Mouse (Mus musculus): ENCODE results near the gene Tcf15.

Tcf15 gene

GRCm38 (mm10) chr2:152128597-152128996 is 14.8 kb upstream of the Tcf15 start:
- DNase-seq: no peak

- no peak for DNase-seq
Observed at GRCm38 (mm10) chr2:152129778-152130177, 13.6 kb upstream of the Tcf15 start.

DNA sequence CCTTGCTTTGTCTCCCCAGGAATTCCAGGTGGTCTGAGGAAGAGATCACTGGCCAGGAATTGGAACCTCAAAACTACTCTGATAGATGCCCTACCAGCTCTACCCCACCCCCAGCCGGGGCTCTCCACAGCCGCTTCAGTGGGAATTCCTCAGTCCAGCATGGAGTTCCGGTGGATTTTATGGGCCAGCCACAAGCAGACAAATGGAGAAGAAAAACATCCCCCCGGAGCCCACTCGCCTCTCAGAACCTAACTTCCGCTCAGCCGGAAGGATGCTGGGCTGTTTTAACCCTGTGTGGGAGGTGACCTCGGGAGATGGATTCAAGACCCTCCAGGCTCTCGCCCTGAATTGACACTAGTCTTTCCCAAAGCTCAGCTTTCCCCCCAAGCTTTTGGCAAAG is 11.3 kb upstream of the Tcf15 start:
- no peak for DNase-seq

DNA sequence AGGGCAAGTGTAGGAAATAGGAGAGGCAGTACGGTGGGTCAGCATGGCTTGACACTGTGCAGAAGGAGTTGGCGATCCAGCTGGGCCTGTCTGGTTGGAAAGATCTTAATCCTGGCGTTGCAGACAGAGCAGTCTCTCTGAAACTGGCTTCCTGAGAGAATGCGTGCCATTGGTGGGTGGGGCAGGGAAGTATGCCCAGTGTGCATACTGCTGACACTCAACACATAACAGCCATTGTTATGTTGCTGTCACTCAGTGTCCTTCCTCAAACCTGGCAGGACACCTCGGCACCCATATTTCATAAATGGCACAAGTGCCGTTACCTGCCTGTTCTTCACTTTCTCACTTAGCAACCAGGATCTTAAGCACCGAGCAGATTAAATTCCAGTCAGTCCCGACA is 10.7 kb upstream of the Tcf15 start:
- no peak for DNase-seq

GRCm38 (mm10) chr2:152139191-152139987 is 4.0 kb upstream of the Tcf15 start:
- DNase-seq: no peak

GRCm38 (mm10) chr2:152140941-152141340 is 2.4 kb upstream of the Tcf15 start:
- no peak for DNase-seq

- DNase-seq: no peak
Observed at GRCm38 (mm10) chr2:152141491-152141890, 1.9 kb upstream of the Tcf15 start.

GRCm38 (mm10) chr2:152142046-152142445 is 1.3 kb upstream of the Tcf15 start:
- no peak for DNase-seq

- no peak for DNase-seq
Observed at GRCm38 (mm10) chr2:152142571-152142970, 790 bp upstream of the Tcf15 start.

DNA sequence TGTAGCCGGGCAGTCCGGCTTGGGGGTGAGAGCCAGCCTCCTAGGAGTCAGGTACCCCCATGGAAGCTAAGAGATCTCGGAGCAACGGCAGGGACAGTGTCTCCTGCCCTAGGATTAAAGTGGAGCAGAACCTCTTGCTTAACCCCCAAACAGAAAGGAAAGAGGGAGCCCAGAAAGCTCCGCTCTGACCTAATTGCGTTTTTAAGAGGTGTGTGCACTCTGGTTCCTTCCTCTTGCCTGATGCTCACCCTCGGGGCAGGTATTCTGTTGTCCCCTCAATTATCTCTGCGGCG is 743 bp downstream of the Tcf15 start:
- DNase-seq: no peak

DNA sequence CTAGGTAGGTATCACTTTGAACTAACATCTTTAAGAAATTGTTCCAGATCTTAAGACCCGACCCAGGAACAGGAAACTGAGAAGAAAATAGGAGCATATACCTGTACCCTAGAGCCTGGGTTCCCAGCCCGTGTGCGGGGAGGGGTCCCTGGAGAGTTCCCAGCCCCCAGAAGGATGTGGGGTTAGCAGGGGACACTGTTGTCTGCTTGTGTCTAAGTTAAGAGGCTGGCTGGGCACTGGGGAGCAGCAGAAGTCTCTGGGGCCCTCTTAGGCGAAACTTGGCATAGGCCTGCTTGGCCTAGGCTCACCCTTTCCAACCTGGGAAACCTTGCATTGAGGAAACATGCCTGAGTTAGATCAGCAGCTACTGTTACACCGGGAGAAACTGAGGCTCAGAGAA is 1.1 kb downstream of the Tcf15 start:
- no peak for DNase-seq

DNA sequence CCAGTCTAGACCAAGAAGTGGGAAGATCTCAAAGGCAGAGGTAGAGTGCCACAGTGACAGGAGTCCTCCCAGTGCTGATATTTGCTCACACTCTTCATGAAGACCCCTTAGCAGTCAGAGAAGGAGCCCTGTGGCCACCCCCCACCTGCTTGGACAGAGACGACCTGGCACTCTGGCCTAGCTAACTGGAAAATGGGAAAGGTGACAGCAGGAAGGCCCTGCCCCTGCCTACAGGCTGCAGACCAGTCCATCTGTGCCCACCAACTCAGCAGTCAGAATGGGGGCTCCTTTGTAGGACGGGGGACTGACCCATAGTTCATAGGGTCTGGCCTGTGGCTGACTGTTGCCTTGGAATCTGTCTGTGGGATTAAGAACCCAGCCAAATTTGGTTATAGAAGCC is 2.4 kb downstream of the Tcf15 start:
- no peak for DNase-seq

GRCm38 (mm10) chr2:152147079-152147478 is 3.7 kb downstream of the Tcf15 start:
- DNase-seq: no peak

GRCm38 (mm10) chr2:152148675-152149074 is 5.3 kb downstream of the Tcf15 start:
- DNase-seq: no peak

GRCm38 (mm10) chr2:152149891-152150290 is 6.5 kb downstream of the Tcf15 start:
- DNase-seq: no peak

GRCm38 (mm10) chr2:152150373-152150772 is 7.0 kb downstream of the Tcf15 start:
- DNase-seq: no peak

- no peak for DNase-seq
Observed at GRCm38 (mm10) chr2:152153361-152153760, 10.0 kb downstream of the Tcf15 start.

DNA sequence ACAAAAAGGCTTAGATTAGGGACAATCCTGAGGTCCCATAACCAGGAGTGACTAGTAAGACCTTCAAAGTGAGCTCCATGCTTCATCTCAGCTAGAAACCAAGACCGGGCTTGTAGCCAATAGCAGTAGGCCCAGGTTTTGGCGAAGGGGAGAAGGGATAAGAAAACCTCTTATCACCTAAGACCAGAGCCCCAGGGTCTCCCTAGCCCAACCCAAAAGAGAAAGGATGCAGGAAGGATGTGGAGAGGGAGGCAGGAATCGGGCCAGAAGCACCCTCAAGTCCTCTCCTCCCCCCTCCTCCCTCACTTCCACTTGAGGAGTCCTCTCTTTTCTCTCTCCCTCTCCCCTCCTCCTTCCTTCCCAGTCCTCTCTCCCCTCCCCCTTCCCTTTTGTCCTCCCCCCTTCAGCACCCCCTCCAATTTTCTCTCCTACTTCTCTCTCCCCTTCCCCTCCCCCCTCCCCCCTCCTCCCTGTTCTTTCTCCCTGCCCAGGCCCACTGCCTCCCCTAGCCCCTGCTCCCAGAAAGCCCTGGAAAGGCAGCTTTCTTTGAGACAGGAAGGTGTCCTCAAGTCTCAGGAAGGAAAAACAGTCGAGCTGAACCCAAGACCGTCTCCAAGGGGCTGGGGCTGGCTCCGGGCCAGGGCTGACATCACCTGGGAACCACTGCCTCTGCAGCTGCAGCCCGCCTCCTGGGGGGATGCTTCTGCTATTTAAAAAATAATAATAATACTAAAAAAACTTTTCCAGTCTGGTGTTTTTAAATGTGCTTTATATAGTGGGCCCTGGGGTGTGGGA is 12.2 kb downstream of the Tcf15 start:
- DNase-seq: no peak

- DNase-seq: no peak
Observed at GRCm38 (mm10) chr2:152156471-152156870, 13.1 kb downstream of the Tcf15 start.

- no peak for DNase-seq
Observed at GRCm38 (mm10) chr2:152159487-152159886, 16.1 kb downstream of the Tcf15 start.

GRCm38 (mm10) chr2:152166257-152166656 is 22.9 kb downstream of the Tcf15 start:
- no peak for DNase-seq

GRCm38 (mm10) chr2:152167851-152168290 is 24.5 kb downstream of the Tcf15 start:
- DNase-seq: no peak

DNA sequence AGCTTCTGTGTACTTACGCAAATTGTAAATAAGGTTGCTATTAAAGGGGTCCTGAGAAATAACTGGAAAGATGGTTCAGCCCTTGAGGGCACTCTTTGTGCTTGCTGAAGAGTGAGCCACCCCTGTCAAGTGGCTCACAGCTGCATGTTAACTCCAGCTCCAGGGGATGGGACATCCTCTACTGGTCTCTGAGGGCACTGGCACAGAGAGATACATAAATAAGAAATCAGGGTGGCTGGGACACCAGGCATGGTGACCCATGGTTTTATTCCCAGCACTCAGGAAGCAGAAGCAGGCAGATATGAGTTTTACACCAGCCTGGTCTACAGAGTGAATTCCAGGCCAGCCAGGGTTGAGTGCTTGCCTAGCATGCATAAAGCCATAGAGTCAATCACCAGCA is 26.0 kb downstream of the Tcf15 start:
- DNase-seq: no peak

- no peak for DNase-seq
Observed at GRCm38 (mm10) chr2:152174861-152175260, 31.5 kb downstream of the Tcf15 start.

DNA sequence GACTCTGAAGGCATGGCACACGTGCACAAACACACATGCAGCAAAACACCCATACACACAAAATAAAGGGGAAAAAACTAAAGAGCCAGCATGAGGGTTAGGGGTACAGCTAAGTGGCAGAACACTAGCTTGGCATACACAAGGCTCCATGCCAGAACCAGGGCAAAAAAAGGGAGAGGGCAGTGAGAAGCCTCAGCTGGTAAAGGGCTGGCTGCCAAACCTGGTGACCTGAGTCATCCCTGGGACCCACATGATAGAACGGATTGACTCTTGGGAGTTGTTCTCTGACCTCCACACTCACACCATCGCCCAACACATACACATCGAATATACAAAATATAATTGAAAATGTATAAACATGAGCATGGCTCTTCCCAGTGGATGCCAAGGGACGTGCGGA is 33.3 kb downstream of the Tcf15 start:
- no peak for DNase-seq

All from thymus, postnatal 14 days (tissue).